Mouse (Mus musculus): ENCODE data around the gene Cep83.

The Cep83 gene

DNA sequence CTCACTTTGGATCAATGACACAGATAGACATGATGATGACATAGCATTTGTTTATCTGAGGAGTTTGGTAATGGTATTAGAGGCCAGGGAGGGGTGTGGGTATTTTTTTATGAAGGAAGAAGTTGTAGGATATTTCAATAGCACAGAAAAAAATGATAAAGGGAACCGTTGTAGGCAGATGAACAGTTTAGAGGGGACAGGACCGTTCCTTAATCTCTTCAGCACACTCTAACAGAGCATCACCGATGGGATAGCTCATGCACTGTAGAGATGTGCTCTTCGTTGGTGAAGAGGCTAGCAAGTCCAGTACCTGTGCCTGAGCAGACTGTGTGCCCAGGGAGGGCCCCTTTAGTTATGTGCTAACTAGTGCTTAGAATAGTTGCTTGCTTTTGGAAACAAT, 90.9 kb downstream of the Cep83 start:
- DNase-seq (ENCODE audit: low read depth, low spot score), result no peak

- DNase-seq (ENCODE audit: low read depth, low spot score), result no peak
These were observed 92.3 kb downstream of the Cep83 start for GRCm38 (mm10) chr10:94780618-94781262.

DNA sequence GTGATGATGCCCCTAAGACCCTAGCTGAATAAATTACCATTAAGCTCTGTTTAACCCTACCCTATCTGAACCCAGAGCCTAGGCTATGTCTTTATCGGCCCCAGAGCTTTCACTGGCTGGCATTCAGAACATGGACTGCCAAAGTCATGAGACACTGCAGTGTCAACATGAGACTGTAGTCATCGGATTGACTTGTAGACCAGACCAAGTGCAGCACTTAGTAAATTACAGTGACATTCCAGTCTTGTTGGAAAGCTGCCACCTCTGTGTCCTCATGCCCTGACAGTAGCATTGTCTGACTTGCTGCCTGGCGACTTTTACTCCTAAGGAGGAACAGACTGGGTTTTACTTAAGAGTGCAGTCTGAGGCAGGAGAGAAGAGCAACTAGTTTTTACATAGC, 100.8 kb downstream of the Cep83 start:
- DNase-seq (ENCODE audit: low read depth, low spot score), result no peak

- DNase-seq (ENCODE audit: low read depth, low spot score), result no peak
These were observed 105.5 kb downstream of the Cep83 start for GRCm38 (mm10) chr10:94793914-94794313.

DNA sequence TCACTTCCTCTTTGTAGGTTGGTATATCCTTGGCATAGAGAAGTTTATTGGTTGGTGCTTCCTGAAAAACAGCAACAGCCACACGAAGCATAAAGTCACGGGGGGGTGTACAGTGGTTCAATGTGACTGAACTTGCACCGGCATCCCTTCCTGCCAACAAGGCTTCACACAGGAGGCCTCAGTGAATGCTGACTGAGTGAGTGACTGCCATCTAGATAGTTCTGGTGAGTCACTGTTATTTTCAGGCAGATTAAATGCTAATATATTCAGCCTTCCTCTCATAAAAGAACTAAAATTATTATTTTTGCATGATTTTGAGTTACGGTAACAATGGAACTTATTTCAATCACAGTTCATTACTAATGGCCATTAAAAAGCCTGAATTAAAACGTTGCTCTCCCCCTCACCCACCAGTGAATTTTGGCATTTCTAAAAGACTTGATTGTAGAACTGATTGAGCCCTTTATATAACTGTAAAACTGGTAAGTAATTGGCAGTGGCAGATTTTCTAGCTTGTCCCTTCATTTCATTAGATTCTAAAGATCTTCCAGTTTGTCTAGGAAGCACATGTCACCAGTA, 106.3 kb downstream of the Cep83 start:
- no peak for DNase-seq (ENCODE audit: low read depth, low spot score)

GRCm38 (mm10) chr10:94798128-94798527, 109.7 kb downstream of the Cep83 start:
- DNase-seq (ENCODE audit: low read depth, low spot score), result no peak

- DNase-seq (ENCODE audit: low read depth, low spot score), result no peak
These were observed 111.2 kb downstream of the Cep83 start for GRCm38 (mm10) chr10:94799485-94800239.

- DNase-seq (ENCODE audit: low read depth, low spot score), result no peak
These were observed 112.4 kb downstream of the Cep83 start for GRCm38 (mm10) chr10:94800677-94801354.

DNA sequence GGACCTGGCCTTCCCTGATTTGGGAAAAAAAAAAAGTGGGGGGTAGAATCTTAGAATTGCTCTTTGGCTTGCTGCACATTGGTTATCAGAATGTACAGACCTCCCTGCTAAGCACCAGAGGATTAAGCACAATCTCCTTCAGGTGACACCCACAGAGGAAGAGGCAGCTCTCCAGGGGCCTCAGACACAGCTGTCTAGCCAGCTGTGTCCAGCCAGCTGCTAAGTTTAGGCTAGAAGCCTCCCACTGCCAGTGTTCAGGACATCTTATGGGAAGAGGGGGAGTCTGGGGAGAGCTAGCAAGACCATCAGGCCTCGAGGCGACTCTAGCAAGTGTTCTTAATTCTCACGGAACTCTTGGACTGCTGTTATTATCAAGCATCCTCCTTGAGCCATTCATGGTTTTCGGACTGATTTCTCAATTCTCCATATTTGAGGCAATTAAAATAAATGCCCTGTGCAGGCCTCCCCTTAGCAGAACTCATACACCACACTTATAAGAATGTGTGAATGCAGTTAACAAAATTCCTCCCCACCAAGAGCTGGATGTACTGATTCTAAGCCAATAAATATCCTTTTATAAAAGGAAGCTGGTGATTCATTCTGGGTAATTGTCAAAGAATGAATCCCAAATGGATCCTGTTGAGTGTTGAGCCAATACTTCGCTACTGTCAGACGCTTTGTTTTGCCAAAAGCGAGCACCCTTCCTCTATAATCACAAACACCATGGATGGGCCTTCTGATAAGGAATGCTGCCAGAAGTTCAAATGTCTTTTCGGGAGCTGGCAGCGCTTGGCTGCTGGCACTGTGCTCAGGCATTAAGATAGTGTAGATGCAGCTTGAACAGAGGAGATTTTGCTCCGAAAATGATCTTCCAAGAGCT, 115.8 kb downstream of the Cep83 start:
- DNase-seq (ENCODE audit: low read depth, low spot score), result no peak

GRCm38 (mm10) chr10:94804909-94805220, 116.4 kb downstream of the Cep83 start:
- DNase-seq (ENCODE audit: low read depth, low spot score), result no peak

- DNase-seq (ENCODE audit: low read depth, low spot score), result no peak
These were observed 118.9 kb downstream of the Cep83 start for GRCm38 (mm10) chr10:94807323-94807722.

DNA sequence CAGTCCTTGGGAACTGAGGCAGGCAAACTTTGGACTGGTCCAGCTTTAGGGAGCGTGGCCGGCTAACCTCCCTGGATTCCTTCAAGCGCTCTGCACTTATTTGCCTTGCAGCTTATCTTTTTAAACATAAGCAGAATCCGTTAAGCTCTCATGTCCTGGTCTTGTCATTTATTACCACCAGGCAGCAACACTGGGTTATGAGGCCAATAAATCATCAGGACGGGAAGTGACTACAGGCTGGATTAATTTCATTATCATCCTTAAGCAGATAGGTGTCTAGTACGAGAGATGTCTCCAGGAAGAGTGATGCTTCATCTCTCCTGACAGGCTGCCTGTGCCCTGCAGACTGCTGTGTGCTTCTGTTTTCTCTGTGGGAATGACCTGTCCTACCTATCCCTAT, 119.8 kb downstream of the Cep83 start:
- DNase-seq (ENCODE audit: low read depth, low spot score), result no peak

DNA sequence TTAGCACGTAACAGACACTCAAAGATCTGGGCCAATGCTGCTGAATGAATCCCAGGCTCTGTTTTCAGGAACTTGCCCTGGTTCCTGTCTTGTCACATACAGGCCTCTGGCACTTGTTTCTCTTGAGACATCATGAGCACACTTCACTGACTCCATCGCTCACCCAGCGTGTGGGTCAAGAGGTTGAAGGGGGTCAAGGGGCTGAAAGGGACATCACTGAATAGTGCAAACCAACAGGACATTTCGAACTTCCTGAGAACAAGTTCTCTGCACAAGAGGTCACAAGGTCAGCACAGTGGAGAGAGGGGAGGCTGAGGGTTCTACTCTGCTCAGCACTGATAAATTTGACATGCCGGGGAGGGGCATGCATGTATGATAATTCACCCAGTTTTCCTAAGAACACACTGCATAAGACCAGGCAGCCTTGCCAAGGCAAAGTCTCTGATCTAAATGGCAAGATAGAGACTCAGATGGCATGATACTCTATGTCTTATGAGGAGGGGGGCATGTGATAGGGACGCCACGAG, 121.6 kb downstream of the Cep83 start:
- DNase-seq (ENCODE audit: low read depth, low spot score), result no peak

GRCm38 (mm10) chr10:94811907-94812851, 123.7 kb downstream of the Cep83 start:
- DNase-seq (ENCODE audit: low read depth, low spot score), result no peak

DNA sequence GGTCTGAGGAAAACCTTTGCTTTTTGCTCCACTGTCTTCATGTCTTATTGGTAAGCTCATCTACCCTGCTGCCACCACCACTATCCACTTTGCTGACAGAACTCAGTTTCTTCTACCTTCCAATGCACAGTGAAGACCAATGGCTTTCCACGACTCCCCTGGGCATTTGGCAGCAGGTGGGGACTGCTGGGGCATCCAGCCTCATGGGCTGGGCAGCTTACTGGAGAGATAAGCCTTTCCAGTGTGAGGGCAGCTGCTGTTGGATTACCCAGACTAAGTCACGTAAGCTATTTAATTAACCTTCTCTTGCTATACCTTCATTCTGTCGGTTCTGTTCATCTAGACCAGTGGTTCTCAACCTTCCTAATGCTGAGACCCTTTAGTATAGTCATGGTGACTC, 129.7 kb downstream of the Cep83 start:
- no peak for DNase-seq (ENCODE audit: low read depth, low spot score)

- no peak for DNase-seq (ENCODE audit: low read depth, low spot score)
These were observed 130.6 kb downstream of the Cep83 start for GRCm38 (mm10) chr10:94818781-94819665.

DNA sequence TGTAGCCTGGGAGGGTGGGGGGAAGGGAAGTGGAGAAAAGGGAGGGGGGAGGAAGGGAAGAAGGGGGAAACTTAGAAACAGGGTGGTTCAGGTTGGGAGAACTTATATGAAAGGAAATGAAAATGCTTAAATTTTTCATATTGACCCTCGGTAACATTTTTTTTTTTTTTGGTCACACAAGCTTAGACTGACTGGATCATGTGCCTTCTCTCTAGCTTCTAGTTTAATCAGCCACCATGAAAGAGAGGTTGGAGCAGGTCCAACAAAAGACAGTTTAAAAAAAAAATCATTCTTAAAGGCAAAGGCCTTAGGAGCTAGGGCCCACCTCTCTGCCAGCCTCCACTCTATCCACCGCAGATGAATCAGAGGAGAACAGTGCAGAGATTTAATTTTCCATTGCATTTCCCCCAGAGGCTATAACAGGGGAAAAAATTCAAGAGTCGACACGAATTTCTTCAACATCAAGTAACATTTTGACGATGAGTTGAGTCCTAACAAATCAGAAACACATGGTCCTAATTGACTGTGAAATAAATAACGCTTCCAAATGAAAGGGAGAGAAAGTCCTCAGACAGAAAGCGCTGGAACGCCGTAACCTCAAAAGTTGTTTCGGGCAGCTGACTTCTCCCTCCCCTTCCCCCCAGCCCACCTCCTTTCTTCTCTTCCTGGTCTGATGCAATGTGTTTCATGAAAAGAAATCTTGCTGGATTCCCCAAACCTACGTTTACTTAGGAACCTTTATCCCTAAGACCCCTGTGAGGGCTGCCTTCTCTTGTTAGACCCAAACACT, 135.7 kb downstream of the Cep83 start:
- DNase-seq (ENCODE audit: low read depth, low spot score), result no peak

- no peak for DNase-seq (ENCODE audit: low read depth, low spot score)
These were observed 137.5 kb downstream of the Cep83 start for GRCm38 (mm10) chr10:94825951-94826350.

Data from brain, embryonic 18.5 days (tissue).